Mouse (Mus musculus): ENCODE measurements around the gene Poldip2. TPM values are rescaled to one million over a fixed set of nuclear protein-coding genes. Genes with fewer than 3 reads are reported as not detected.
"Not testable (repeated sequence)": the region's sequence is repeated elsewhere in the genome, so short reads cannot be mapped to it uniquely, and the experiment has no call there.

The Poldip2 gene
- total RNA-seq, 2 experiments from 2014 or later = 118 to 120 TPM

GRCm38 (mm10) chr11:78500623-78501202 lies 11.3 kb upstream of the Poldip2 start:
- no peak for DNase-seq (ENCODE audit: low spot score in 2 of 2)

GRCm38 (mm10) chr11:78501529-78501928 lies 10.5 kb upstream of the Poldip2 start:
- DNase-seq (ENCODE audit: low spot score in 2 of 2) = no peak

DNA sequence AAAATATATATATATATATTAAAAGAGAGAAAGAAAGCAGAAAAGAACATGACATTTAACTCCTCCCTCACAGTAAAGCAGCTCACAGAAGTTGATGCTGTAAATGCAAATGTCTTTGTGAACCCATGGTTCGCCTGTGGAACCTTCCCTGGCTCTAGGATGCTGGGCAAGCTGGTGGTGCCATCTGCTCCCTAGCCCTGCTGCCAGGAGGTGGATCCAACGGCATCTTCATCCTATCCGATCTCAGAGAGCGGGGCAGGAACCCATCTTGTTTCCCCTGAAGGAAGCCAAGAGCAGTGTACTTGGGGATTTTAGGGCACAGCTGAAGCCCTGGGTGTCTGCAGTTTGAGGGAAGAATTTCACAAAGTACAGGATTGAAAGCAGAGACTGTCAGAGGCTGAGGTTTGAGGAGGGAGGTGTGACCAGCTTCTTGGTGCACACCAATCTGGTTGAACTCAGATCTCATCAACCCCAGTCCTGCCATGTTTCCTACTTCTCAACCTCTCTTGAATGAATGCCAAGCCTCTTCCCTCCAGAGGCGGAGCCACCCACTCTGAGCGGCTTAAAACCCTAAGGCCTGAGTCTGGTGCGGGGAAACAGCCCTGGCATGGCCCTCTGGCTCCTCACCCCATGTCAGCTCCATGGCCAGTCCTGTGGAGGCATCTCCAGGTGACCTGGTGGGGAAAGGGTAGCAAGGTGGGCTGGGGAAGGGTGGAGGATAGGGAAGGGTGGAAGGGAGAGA lies 8.9 kb upstream of the Poldip2 start, which contains the start of gene Sebox:
Gene Sebox (plus strand): TSS at position 539 of the 742 bp plus-strand sequence.
- DNase-seq (ENCODE audit: low spot score in 2 of 2) = peak; percentile 42 to 76

GRCm38 (mm10) chr11:78505430-78505829 lies 6.6 kb upstream of the Poldip2 start:
- no peak for DNase-seq (ENCODE audit: low spot score in 2 of 2)

GRCm38 (mm10) chr11:78509148-78509547 lies 2.8 kb upstream of the Poldip2 start:
- no peak for DNase-seq (ENCODE audit: low spot score in 2 of 2)

DNA sequence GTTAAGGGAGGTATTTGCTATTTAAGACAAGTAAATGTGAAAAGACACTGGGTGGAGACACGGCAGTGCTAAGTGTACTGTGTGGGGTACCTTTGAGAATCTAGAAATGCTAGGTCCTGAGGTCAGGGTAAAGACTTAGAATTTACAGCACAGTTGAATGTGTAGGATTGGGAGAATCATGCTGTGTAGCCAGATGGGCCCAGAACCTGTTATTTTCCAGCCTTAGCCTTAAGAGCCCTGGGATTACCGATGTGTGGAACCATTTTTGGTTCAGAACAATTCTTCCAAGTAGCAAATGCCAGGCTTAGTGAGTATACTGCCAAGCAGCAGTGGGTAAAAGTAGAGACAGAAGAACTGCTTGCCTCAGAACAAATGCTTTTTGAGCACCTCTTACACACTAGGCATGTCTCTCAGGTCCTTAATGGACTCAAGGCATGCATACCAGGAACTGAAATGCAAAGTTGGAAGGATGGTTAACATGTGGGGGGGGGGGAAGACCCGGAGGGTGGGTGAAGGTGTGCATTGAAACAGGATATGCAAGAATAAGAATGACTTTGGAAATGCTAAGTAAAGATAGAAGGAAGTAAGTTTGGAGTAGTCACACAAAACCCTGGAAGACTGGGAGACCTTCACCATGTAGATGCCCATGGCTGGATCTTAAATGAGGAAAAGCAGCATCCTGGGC lies 1.3 kb downstream of the Poldip2 start:
- DNase-seq (ENCODE audit: low spot score in 2 of 2) = no peak

- DNase-seq (ENCODE audit: low spot score in 2 of 2) = no peak
Observed at GRCm38 (mm10) chr11:78515549-78516325, 3.7 kb downstream of the Poldip2 start.

GRCm38 (mm10) chr11:78518931-78519330 lies 6.9 kb downstream of the Poldip2 start:
- no peak for DNase-seq (ENCODE audit: low spot score in 2 of 2)

DNA sequence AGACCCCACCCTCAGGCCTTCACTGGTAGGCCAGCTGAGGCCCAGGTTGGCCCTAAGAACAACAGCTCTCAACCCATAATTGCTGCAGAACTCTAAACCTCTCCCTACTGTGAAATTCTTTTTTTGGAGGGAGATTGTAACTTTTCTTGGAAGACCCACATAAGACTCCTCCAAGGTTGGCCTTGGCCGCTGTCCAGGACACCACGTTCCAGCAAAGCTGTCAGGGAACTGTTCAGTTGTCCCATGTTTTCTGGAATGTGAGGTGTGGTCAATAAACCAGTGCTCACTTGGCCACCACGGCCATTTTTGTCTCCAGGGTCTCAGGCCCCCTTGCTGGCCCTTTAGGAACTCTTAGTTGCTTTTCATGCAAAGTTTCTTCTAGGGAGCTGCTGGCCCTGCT lies 9.9 kb downstream of the Poldip2 start:
- DNase-seq (ENCODE audit: low spot score in 2 of 2) = no peak

GRCm38 (mm10) chr11:78522481-78522997 lies 10.5 kb downstream of the Poldip2 start:
- no peak for DNase-seq (ENCODE audit: low spot score in 2 of 2)

GRCm38 (mm10) chr11:78523241-78523955 lies 11.4 kb downstream of the Poldip2 start:
- DNase-seq (ENCODE audit: low spot score in 2 of 2) = no peak

DNA sequence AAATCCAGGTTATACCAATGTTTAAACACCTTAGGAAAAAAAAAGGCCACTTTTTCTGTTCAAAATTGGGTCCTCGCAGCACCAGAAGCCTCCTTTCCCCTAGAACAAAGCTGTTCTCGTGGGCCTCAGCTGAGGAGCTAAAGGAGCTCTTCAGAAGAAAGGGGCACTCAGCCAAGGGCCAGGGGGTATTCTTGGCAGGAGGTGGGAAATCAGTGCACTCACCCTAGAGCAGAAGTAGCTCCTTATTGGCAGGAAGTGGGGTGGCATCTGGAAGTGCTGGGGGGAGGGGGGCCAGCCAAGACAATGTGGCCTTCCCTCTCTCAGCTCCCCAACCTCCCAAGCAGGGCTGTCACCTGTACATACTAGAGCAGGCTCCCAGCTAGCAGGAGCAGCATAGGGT lies 12.8 kb downstream of the Poldip2 start:
- DNase-seq (ENCODE audit: low spot score in 2 of 2) = no peak

DNA sequence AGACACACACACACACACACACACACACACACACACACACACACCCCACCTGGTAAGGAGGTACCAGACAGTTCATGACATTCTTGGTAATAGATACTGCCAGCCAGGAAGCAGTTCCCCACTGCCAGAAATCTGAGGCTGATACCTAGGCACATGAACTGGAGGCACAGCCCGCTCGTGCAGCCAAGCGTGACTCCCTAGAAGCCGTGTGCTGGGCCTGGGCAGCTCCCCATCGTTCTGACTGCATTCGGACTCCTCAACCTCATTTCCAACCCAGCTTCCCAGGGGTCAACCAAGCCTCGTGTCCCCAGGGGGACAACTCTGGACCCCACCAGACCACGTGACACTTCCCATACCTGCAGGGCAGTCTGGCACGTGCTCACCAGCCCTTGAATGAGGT lies 16.7 kb downstream of the Poldip2 start:
- no peak for DNase-seq (ENCODE audit: low spot score in 2 of 2)

DNA sequence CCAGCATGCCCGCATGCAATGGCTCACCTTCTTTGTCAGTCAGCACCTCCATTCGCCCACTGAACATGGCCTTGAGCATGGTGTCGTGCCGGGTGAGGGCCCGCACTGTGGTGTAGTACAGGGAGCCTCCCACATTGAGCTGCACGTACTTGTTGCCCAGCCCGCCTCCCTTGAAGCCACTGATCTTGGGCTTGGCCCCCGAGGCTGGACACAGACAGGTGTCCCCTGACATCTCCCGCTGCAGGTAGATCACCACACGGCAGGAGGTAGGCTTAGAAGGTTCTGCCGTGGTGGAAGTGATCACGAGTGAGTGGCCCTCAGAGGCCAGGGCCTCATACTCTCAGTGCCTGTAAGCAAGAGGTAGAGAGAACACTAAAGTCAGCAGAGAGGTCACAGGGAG lies 18.0 kb downstream of the Poldip2 start:
- no peak for DNase-seq (ENCODE audit: low spot score in 2 of 2)

GRCm38 (mm10) chr11:78531046-78531445 lies 19.1 kb downstream of the Poldip2 start:
- no peak for DNase-seq (ENCODE audit: low spot score in 2 of 2)

GRCm38 (mm10) chr11:78531515-78531914 lies 19.5 kb downstream of the Poldip2 start:
- DNase-seq (ENCODE audit: low spot score in 2 of 2) = not testable (repeated sequence)

DNA sequence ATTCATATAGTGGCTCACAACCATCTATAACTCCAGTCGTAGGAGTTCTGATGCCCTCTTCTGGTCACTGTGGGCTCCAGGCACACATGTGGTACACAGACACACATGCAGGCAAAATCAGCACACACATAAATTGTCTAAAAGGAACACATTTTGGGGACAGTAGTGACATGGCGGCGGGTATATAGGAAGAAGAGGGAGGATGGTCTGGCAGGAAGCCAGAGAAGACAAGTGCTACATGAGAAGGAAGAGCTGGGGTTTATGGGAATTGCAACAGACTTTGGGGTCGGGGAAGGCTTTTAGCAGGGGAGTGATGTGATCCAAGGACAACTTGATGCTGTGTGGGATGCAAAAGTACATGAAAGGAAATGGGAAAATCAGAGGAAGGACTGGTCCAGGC lies 22.5 kb downstream of the Poldip2 start:
- no peak for DNase-seq (ENCODE audit: low spot score in 2 of 2)

- no peak for DNase-seq (ENCODE audit: low spot score in 2 of 2)
Observed at GRCm38 (mm10) chr11:78535376-78536079, 23.5 kb downstream of the Poldip2 start.

DNA sequence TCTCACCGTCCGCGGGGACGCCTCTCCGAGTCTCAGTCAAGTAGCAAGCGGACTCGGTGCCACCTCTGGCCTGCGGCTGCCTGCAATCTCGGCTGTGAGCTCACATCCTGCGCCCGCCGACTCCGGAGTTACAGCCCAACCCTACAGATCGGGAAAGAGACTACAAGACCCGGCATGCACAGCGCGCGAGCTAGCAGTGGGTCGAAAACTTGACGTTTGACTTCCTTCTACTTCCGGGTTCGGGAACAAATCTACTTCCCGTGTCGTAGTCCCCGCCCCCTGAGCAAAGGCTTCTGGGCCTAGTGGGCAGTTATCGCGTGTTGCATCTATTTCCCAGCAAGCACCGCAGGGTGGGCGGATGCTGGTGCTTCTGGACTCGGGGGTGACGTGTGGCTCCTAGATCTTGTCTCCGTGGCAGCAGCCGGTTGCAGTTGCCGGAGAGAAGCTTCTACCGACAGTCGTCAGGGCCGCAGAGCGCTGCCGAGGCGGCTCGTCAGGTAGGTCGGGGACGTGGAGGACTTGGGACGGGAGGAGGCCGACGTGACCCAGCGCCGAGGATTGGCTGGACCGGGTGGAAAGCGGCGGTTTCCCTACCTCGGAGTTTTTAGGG lies 24.2 kb downstream of the Poldip2 start, which contains the start of the genes Tnfaip1 and Ift20:
Gene Tnfaip1 (minus strand): TSS at position 253 of the 610 bp plus-strand sequence.
Gene Ift20 (plus strand): TSS at position 282 of the 610 bp plus-strand sequence.
- DNase-seq (ENCODE audit: low spot score in 2 of 2) = peak; percentile 93 to 99
